Mouse (Mus musculus) MEL (cell line): ENCODE measurements at regions not wholly inside any gene's neighbourhood (a gene's known extent, or its start where the extent isn't known, plus 50 kb on each side); places are given as distances from the start of the nearest gene placed in this dataset.

Experiments used
- CTCF ChIP-seq, 3 experiments: IDR thresholded peaks in 2 of 3; conservative IDR thresholded peaks in 1 of 3; 2 replicates each; pipeline ENCODE4 v1.5.1; 2011 to 2012; ENCODE audit warnings: low read length in 3 of 3, low read depth in 2 of 3, mild to moderate bottlenecking in 2 of 3, improper control_type of control experiment in 1 of 3, inconsistent platforms in 1 of 3, mixed read lengths in 1 of 3, moderate library complexity in 1 of 3; ENCODE audit not compliant: control insufficient read depth in 1 of 3, insufficient read depth in 1 of 3, poor library complexity in 1 of 3, severe bottlenecking in 1 of 3
- EP300 ChIP-seq, 2 experiments: IDR thresholded peaks; 2 replicates each; pipeline ENCODE4 v1.6.1; 2011; ENCODE audit warnings: improper control_type of control experiment in 2 of 2, low read length in 2 of 2, low read depth in 1 of 2, mild to moderate bottlenecking in 1 of 2
- POLR2AphosphoS2 ChIP-seq: IDR thresholded peaks from 2 replicates; pipeline ENCODE4 v1.6.1; 2011; ENCODE audit warnings: low read length, improper control_type of control experiment

DNA sequence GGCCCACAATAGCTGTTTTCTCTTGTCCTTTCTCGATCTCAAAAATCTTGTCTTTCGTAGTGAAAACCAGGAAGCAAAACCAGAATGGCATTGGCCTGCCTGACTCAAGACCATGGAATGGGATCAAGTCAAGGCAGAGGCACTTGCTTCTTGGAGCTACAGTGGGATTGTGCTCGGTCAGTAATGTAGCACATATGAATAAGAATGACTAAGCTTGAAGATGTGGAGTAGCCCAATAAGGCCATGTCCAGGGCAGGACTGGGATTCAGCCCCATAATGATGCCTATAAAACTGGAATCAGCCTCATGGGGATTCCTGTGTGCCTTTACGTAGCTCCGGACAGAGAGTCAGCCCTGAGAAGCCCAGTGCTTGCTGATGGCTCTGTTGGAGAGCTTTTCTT, 347.2 kb upstream of the Ubash3b start:
- TF ChIP-seq POLR2AphosphoS2 (no peak), CTCF (IDR thresholded peaks at IDR 0.05 in 2 of 3, conservative IDR thresholded peaks at IDR 0.05 in 1 of 3; ENCODE audit: control insufficient read depth in 1 of 3, insufficient read depth in 1 of 3, low read depth in 2 of 3, low read length in 3 of 3, poor library complexity in 1 of 3, severe bottlenecking in 1 of 3) (no peak), EP300 (IDR thresholded peaks at IDR 0.05; ENCODE audit: low read depth in 1 of 2, low read length in 2 of 2) (no peak)
